Mouse (Mus musculus) stomach, postnatal 0 days (tissue): Measurements from ENCODE around the gene Asb1. TPM values are rescaled to one million over a fixed set of nuclear protein-coding genes. Genes with fewer than 3 reads are reported as not detected.

ENCODE experiments used
- ATAC-seq: fragments of 200-750 bp; cut with Nextera tagmentation; 2 replicates; pipeline ENCODE4 v1.8.0; 2017; ENCODE audit not compliant: low FRiP score, low TSS enrichment
- DNase-seq: peaks from one replicate; pipeline ENCODE4 v3.0.0-alpha.2; 2016; ENCODE audit warnings: low spot score
- H3K27ac ChIP-seq: fragments of 300-500 bp; sonication (generic); replicated peaks from 2 replicates; pipeline ENCODE4 v1.5.1; 2014; ENCODE audit warnings: mild to moderate bottlenecking, control low read depth
- H3K27me3 ChIP-seq: fragments of 300-500 bp; sonication (generic); 2 replicates; pipeline ENCODE4 v1.6.1; 2014; ENCODE audit warnings: low read length; ENCODE audit not compliant: control insufficient read depth, insufficient read depth
- H3K36me3 ChIP-seq: fragments of 300-500 bp; sonication (generic); 2 replicates; pipeline ENCODE4 v1.6.1; 2014; ENCODE audit warnings: low read length, mixed read lengths; ENCODE audit not compliant: control insufficient read depth, insufficient read depth
- H3K4me1 ChIP-seq: fragments of 300-500 bp; sonication (generic); replicated peaks from 2 replicates; pipeline ENCODE4 v1.6.1; 2014; ENCODE audit warnings: antibody characterized with exemption; ENCODE audit not compliant: control insufficient read depth, insufficient read depth
- H3K4me2 ChIP-seq: fragments of 300-500 bp; sonication (generic); replicated peaks from 2 replicates; pipeline ENCODE4 v1.6.1; 2014; ENCODE audit warnings: low read depth, mild to moderate bottlenecking, control low read depth, moderate library complexity
- H3K4me3 ChIP-seq: fragments of 300-500 bp; sonication (generic); 2 replicates; pipeline ENCODE4 v1.5.1; 2014; ENCODE audit warnings: low read depth, low read length, control low read depth
- H3K9ac ChIP-seq: fragments of 300-500 bp; sonication (generic); 2 replicates; pipeline ENCODE4 v1.6.1; 2014; ENCODE audit warnings: mild to moderate bottlenecking, low read length, control low read depth, mixed read lengths
- H3K9me3 ChIP-seq: fragments of 300-500 bp; sonication (generic); 2 replicates; pipeline ENCODE4 v1.6.1; 2016; ENCODE audit warnings: low read length; ENCODE audit not compliant: control insufficient read depth
- CTCF ChIP-seq: IDR thresholded peaks from 2 replicates; pipeline ENCODE4 v1.5.1; 2016; ENCODE audit warnings: antibody characterized with exemption, low read depth, mild to moderate bottlenecking, moderate library complexity
- EP300 ChIP-seq: optimal IDR thresholded peaks from 2 replicates; pipeline ENCODE3; 2016; ENCODE audit warnings: antibody characterized with exemption
- WGBS: fragments of 180-500 bp; shearing (Covaris S2); extraction: QIAGEN DNeasy Blood & Tissue Kit; methylation state at CpG from one replicate; pipeline ENCODE4 v1.1.7; 2014; 5-methylcytosine and 5-hydroxymethylcytosine counted together
- polyA plus RNA-seq: library from polyadenylated mRNA; unstranded; fragments of >200 nt; fragmentation: Nextera tagmentation; extraction: Ambion mirVana; gene quantifications from 2 replicates; pipeline ENCODE4 v1.2.1, GENCODE M21; 2015

The Asb1 gene
- polyA plus RNA-seq, 1 experiment from 2014 or later: 1.6 TPM

DNA sequence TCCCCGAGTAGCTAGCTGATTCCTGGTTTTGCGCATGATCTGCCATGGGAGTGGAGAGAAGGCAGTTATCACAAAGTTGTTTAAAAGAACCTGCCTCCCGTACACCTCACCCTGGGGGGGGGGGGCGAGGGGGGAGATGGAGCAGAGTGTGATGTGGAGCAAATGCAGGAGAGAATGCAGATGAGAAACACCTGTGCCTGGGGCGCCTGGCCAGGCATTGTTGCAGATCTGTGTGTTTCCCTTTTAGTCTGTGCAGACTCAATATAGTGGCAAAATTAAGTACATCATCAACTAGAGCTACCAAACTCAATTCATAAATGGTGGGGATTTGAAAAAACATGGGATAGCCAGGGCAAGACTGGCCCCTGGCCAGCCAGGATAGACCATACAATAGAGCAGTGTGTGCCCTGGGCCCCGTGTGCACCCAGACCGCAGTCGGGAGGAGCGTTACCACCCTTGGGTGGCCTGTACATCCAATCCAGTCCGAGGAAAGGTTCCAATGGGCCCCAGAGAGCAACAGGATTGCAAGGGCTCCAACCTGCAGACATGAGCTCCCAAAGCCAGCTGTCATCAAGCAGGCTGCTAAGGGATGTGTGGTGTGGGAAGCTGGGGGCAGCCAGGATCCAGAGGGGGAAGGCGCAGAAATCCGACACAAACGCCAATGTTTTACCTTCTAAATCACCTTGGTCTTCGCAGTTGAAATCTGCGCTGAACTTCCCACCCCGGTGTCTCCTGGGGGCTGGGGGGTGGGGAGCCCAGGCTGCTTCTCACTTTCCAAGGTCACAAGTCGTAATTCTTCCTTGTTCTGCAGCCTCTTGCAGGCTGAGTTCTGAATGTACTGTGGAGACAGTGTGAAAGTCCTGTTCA is 44.9 kb downstream of the Asb1 start:
- no peaks in the 10 kb centered on the region for H3K9me3 ChIP-seq
- no peak for ATAC-seq

DNA sequence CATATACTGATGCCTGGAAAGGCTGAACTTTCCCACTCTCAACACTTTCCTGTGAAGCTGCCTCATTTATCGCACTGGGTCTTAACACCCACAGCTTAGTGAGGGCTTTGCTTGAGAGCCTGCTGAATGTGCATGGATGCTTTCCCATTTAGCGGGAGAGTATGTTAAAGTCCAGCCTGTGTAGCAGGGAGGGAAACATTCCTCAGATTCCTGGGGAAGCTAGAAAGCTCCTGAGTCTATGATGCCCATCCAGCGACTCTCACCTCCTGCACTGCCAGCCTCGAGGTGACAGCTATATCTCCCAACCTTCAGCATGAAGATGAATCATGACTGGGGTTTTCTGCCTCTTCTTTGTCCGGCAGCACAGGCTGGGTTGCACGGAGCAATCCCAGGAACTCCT is 49.4 kb downstream of the Asb1 start:
- no peaks in the 10 kb centered on the region for H3K9me3 ChIP-seq
- no peak for DNase-seq
- no peak overlapping the region for H3K4me3 ChIP-seq
- no peak overlapping the region for H3K27ac ChIP-seq
- WGBS: 42% methylated on average over 6 of the region's 6 CpGs
- H3K4me2 ChIP-seq: no peak overlapping the region
- no peak for ATAC-seq
- H3K36me3 ChIP-seq: no peaks in the 10 kb centered on the region
- H3K4me1 ChIP-seq: no peaks in the 10 kb centered on the region
- no peaks in the 10 kb centered on the region for H3K27me3 ChIP-seq
- TF ChIP-seq CTCF (no peak), EP300 (no peak)
- H3K9ac ChIP-seq: no peak overlapping the region

More for the DNA sequence above, 44.9 kb downstream of the Asb1 start:
- Histone ChIP-seq H3K4me2 (no peak overlapping the region), H3K27ac (no peak overlapping the region), H3K36me3 (no peaks in the 10 kb centered on the region), H3K4me1 (no peaks in the 10 kb centered on the region), H3K27me3 (no peaks in the 10 kb centered on the region), H3K4me3 (no peak overlapping the region), H3K9ac (no peak overlapping the region)
- TF ChIP-seq EP300: no peak
- TF ChIP-seq CTCF: no peak
- WGBS: 66% methylated on average over 17 of the region's 17 CpGs
- no peak for DNase-seq

DNA sequence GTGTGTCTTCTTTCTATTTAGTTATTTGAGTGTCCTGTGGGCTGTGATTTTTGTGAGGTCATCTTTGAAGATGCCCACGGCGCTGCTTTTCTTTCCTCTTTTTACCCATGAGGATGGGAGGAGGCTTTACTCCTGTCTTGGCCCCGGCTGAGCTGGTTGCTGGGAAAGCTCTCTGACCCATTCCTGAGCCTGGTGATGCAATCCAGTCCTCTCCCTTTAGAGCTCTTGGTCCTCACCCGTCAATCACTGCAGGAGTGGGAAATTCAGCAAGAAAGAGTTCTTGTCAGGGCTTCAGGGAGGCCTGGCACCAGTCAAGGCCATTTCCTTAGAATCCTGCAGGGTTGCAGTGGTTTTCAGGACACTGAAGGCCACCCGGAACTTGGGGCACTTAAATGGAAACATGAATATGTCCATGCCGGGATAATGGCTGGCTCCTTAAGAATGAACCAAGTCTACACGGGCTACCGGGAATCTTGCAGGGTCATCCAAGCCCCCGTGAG is 55.2 kb downstream of the Asb1 start:
- H3K4me1 ChIP-seq: no peaks in the 10 kb centered on the region
- H3K27me3 ChIP-seq: no peaks in the 10 kb centered on the region
- no peaks in the 10 kb centered on the region for H3K36me3 ChIP-seq
- H3K9ac ChIP-seq: no peak overlapping the region
- no peak for TF ChIP-seq CTCF
- ATAC-seq: no peak
- no peaks in the 10 kb centered on the region for H3K9me3 ChIP-seq
- DNase-seq: no peak
- WGBS: 85% methylated on average over 9 of the region's 9 CpGs
- H3K4me2 ChIP-seq: no peak overlapping the region
- no peak overlapping the region for H3K27ac ChIP-seq
- no peak overlapping the region for H3K4me3 ChIP-seq

DNA sequence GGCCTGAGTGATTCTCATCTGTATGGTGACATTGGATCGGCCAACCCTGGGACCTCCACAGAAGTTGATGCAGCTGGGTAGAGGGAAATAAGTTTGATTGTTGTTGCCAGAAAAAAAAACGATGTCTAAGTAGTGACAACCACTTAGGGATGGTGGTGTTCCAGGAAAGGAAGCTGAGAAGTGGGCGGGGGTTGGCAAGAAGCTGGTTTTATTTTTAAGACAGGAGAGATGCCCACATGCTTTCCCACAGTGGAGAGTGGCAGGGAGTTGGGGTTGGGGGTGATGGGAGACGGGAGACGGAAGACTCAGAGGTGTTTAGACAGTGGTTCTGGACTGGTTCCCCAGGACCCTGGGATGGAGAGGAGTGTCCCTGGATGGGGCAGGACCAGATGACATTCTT is 57.3 kb downstream of the Asb1 start:
- DNase-seq (no peak), ATAC-seq (no peak)
- Histone ChIP-seq H3K9me3 (no peaks in the 10 kb centered on the region), H3K4me3 (no peak overlapping the region), H3K4me2 (no peak overlapping the region), H3K9ac (no peak overlapping the region), H3K36me3 (no peaks in the 10 kb centered on the region), H3K27ac (no peak overlapping the region), H3K4me1 (no peaks in the 10 kb centered on the region), H3K27me3 (no peaks in the 10 kb centered on the region)
- TF ChIP-seq CTCF: no peak
- TF ChIP-seq EP300: no peak
- WGBS: 87% methylated on average over 5 of the region's 5 CpGs

DNA sequence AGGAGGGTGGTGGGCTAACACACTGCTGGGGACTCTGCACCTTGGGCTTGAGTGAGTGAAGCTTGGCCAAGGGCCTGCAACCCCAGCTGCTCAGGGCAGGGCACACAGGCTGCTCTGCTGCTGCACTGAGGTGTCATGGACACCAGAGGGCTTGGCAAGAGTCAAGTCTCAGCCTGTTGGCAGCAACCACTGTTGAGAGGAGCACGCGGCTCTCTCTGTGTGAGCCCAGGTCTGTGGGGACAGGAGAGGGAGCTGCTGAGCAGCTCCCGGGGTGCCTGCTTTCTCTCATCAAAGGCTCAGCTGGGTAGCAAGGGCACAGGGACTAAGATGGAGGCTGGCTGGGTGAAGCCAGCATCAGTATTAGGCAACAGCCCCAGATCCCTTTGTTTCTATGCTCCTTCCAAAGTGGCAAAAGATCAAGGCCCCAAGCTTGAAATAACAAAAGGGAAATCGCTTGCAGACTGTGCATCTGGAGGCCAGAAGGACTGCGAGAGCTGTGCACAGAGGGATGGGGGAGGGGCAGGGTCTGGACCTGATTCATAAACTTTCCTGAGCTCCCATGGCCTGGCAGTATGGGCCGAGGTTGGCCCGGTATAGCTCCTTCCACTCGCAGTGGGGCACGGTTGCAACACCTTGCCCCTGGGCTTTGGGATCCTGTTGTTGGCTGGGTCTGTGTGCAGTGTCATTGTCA is 60.5 kb downstream of the Asb1 start:
- Histone ChIP-seq H3K9ac (no peak overlapping the region), H3K4me3 (no peak overlapping the region), H3K36me3 (no peaks in the 10 kb centered on the region), H3K9me3 (no peaks in the 10 kb centered on the region), H3K27me3 (no peaks in the 10 kb centered on the region), H3K4me2 (no peak overlapping the region), H3K27ac (no peak overlapping the region), H3K4me1 (no peaks in the 10 kb centered on the region)
- peak; percentile 69 for DNase-seq
- WGBS: 36% methylated on average over 9 of the region's 9 CpGs
- peak; percentile 89 for ATAC-seq
- no peak for TF ChIP-seq EP300
- peak; percentile 85 for TF ChIP-seq CTCF
